Mouse (Mus musculus): ENCODE data around the gene Desi1. TPM values are rescaled to one million over a fixed set of nuclear protein-coding genes. Genes with fewer than 3 reads are reported as not detected.

Desi1 gene
- total RNA-seq, 2 experiments from 2014 or later = 93.9 to 106 TPM

GRCm38 (mm10) chr15:81969173-81969572 lies 64.5 kb downstream of the Desi1 start:
- no peak for TF ChIP-seq CTCF (conservative IDR thresholded peaks at IDR 0.05)
- DNase-seq (ENCODE audit: low spot score in 2 of 2) = no peak
- Histone ChIP-seq H3K4me3 (no peak overlapping the region), H3K27ac (no peak overlapping the region)

DNA sequence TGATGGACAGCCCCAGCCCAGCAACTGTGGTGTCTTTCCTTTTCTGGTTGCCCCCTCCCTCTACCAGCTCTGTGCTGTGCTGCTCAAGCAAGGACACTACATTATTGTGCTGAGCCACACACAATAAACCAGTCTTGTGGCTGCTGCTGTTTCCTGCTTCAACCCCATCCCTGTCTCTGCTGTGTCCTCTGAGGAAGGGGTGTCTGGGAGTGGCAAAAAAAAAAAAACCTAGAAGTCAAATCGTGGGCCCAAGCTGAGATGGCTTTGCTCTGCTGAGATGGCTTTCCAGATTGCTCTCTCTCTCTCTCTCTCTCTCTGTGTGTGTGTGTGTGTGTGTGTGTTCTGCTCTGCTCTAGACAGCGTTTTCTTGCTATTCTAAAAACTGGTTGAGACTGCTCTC lies 65.2 kb downstream of the Desi1 start:
- no peak for TF ChIP-seq CTCF (conservative IDR thresholded peaks at IDR 0.05)
- H3K4me3 ChIP-seq = no peak overlapping the region
- H3K27ac ChIP-seq = no peak overlapping the region

DNA sequence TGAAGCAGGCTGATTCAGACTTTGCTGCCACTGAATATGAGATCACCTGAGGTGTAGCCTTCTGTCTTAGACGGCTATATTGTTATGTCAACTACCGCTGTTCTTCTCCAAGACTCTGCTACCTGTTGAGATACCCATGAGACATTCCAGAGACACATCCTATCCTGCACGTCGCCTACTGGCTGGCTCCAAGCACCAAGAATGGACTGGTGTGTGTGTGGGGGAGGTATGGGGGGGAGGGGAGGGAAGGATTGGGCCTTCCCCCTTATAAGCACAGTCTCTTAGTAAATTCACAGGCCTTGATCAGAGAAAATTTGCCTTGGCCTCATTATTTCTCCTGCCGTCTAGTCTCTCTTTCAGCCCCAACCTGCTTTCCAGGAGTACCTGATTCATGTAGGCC lies 65.8 kb downstream of the Desi1 start:
- no peak for TF ChIP-seq CTCF (conservative IDR thresholded peaks at IDR 0.05)

More for the DNA sequence above, 65.2 kb downstream of the Desi1 start:
- no peak for DNase-seq (ENCODE audit: low spot score in 2 of 2)

GRCm38 (mm10) chr15:81966062-81966829 lies 67.4 kb downstream of the Desi1 start:
- Histone ChIP-seq H3K4me3 (no peak overlapping the region), H3K27ac (no peak overlapping the region)
- no peak for TF ChIP-seq CTCF (conservative IDR thresholded peaks at IDR 0.05)
- no peak for DNase-seq (ENCODE audit: low spot score in 2 of 2)

More for the DNA sequence above, 65.8 kb downstream of the Desi1 start:
- Histone ChIP-seq H3K4me3 (no peak overlapping the region), H3K27ac (no peak overlapping the region)
- no peak for DNase-seq (ENCODE audit: low spot score in 2 of 2)

GRCm38 (mm10) chr15:81964980-81965545 lies 68.6 kb downstream of the Desi1 start:
- Histone ChIP-seq H3K27ac (no peak overlapping the region), H3K4me3 (no peak overlapping the region)
- no peak; the same call in 1 of the 2 replicates for TF ChIP-seq CTCF (conservative IDR thresholded peaks at IDR 0.05)
- DNase-seq (ENCODE audit: low spot score in 2 of 2) = no peak

- TF ChIP-seq CTCF (conservative IDR thresholded peaks at IDR 0.05) = no peak
- H3K27ac ChIP-seq = no peak overlapping the region
- DNase-seq (ENCODE audit: low spot score in 2 of 2) = no peak
- no peak overlapping the region for H3K4me3 ChIP-seq
These were observed 69.4 kb downstream of the Desi1 start for GRCm38 (mm10) chr15:81964262-81964661.

DNA sequence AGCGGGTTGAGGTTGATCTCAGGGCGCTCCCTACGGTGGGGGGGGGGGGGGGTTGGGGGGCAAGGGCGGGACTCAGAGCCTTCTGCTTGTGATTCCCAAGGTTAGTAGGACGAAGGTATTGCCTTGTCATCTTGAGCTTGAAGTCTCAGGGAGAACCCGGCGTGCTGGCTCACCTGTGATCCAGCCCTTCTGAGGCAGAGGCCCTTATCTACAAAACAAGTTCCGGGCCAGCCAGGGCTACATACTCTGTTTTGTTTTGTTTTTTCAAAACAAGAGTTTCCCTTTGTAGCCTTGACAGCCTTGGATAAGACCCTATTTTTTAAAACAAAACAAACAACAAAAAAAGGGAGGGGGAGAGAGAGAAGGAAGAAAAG lies 72.6 kb downstream of the Desi1 start:
- TF ChIP-seq CTCF (conservative IDR thresholded peaks at IDR 0.05) = no peak
- no peak for DNase-seq (ENCODE audit: low spot score in 2 of 2)
- H3K4me3 ChIP-seq = peak overlapping the region; percentile 69

DNA sequence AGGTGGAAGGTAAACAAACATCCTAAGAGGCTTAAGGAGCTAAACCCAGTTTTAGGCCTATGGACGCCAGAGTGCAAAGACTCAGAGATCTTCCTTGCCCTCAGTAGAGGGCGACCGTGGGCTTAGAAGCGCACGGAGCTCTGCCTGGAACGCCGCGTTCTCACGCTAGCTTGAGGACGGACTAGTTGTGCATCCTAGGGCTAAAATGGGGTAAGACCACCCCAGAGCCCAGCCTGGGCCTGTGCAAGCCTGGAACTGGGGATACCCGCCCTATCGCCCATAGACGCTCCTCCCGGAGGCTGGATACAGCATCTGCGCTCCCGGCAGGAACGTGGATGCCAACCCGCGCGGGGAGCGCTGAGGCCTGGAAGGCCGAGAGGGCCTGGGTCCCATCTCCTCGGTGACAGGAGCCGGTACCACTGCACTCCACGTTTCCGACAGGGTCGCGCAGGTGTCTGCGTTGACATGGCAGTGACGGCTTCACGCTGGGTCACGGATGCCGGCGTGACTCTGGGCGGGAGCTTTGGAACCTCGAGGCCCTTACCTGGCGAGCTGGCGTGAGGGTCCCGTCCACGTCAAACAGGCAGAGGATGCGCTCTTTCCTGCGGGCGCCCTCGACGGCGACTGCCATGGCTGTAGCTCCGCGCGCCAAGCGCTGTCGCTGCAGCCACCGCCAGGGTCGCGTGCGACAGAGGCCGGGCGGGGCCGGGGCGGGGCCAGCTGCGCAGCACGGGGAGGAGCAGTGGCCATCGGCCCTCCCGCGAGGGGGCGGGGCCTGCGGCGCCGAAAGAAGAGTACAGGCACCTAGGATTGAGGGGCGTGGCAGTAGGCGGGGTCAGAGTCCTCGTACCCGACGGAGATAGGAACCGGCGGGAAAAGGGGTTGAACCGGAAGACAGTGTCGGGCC lies 73.2 kb downstream of the Desi1 start, which contains the start of gene Pmm1:
Pmm1 (minus strand) TSS at position 760 of the 907 bp plus-strand sequence.
- Histone ChIP-seq H3K4me3 (peak within 1 kb of the TSS; percentile 69), H3K27ac (peak within 1 kb of the TSS; percentile 99)
- DNase-seq (ENCODE audit: low spot score in 2 of 2) = peak; percentile 96 to 98
- TF ChIP-seq CTCF (conservative IDR thresholded peaks at IDR 0.05) = peak; percentile 79

More for the DNA sequence above, 72.6 kb downstream of the Desi1 start:
- H3K27ac ChIP-seq = peak overlapping the region; percentile 77

DNA sequence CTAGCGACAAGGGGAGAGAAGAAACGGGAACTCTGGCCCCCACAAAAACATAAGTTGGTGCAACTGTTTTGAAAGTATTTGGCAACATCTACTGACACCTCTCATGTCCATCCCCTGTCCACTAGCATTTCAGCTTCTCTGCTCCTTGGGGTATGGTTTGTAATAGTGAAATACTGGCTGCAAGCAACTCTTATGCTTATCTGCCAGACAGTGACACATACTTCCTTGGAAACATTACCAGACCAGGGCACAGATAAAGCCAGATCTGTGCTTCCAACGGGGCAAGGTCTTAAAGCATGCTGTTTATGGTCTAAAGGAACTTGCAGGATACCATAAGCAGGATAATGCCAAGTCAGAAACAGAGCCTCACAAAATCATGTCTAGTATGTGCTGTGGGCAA lies 74.8 kb downstream of the Desi1 start:
- Histone ChIP-seq H3K4me3 (peak overlapping the region; percentile 69), H3K27ac (peak overlapping the region; percentile 99)
- no peak for TF ChIP-seq CTCF (conservative IDR thresholded peaks at IDR 0.05)
- DNase-seq (ENCODE audit: low spot score in 2 of 2) = no peak

- no peak for DNase-seq (ENCODE audit: low spot score in 2 of 2)
- TF ChIP-seq CTCF (conservative IDR thresholded peaks at IDR 0.05) = no peak
- Histone ChIP-seq H3K4me3 (peak overlapping the region; percentile 69; the same call in 1 of the 2 replicates), H3K27ac (peak overlapping the region; percentile 99)
These were observed 76.1 kb downstream of the Desi1 start for GRCm38 (mm10) chr15:81957598-81957997.

DNA sequence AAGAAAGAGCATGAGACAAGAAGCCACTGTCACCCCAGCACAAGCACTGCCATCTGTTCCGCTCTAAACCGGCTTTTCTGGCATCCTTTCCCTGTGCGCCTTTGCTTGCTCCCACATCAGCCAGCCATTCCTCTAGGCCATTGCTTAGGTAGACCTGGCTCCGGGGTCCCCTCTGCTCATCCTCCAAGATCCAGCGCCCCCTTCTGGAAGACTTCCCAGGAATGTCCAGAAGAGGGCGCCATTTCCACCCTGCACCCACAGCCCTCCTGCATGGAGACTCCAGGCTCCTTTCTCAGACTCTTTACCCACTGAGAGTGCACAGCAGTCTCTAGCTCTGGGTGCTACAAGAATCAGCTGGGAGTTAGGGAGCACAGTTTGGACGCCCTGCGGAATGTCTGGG lies 77.2 kb downstream of the Desi1 start:
- peak; percentile 91 for TF ChIP-seq CTCF (conservative IDR thresholded peaks at IDR 0.05)
- Histone ChIP-seq H3K27ac (peak overlapping the region; percentile 99), H3K4me3 (no peak overlapping the region)
- peak; percentile 50 to 67 for DNase-seq (ENCODE audit: low spot score in 2 of 2)

- Histone ChIP-seq H3K4me3 (no peak overlapping the region), H3K27ac (no peak overlapping the region)
- TF ChIP-seq CTCF (conservative IDR thresholded peaks at IDR 0.05) = no peak
- no peak for DNase-seq (ENCODE audit: low spot score in 2 of 2)
These were observed 78.2 kb downstream of the Desi1 start for GRCm38 (mm10) chr15:81955414-81955813.

DNA sequence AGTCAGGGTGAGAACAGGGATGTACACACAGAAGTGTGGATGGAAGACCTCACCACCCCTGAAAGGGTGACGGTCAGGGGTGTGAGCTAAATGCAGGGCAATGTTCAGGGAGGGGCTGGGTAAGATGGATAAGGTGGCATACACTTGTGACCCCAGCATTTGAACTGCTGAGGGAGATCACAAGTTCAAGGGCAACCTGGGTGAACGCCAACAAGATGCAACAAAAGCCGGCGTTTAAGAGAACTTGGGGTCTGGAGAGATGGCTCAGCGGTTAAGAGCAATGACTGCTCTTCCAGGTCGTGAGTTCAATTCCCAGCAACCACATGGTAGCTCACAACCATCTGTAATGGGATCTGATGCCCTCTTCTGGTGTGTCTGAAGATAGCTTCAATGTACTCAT lies 78.9 kb downstream of the Desi1 start:
- Histone ChIP-seq H3K27ac (no peak overlapping the region), H3K4me3 (no peak overlapping the region)
- 0 out of 2 replicates have a peak, but pooled peaks have one; percentile 12 for TF ChIP-seq CTCF (conservative IDR thresholded peaks at IDR 0.05)
- no peak for DNase-seq (ENCODE audit: low spot score in 2 of 2)
